Mouse (Mus musculus) liver, postnatal 0 days (tissue): ENCODE results near the gene Rab20. TPM values are rescaled to one million over a fixed set of nuclear protein-coding genes. Genes with fewer than 3 reads are reported as not detected.

Experiments used
- ATAC-seq: fragments of 200-750 bp; cut with Nextera tagmentation; 2 replicates; pipeline ENCODE4 v1.8.0; 2017; ENCODE audit warnings: mild to moderate bottlenecking, moderate library complexity
- DNase-seq: peaks from one replicate; pipeline ENCODE4 v3.0.0-alpha.2; 2016
- H3K27ac ChIP-seq: fragments of 300-500 bp; sonication (generic); 2 replicates; pipeline ENCODE4 v1.5.1; 2014; ENCODE audit warnings: antibody characterized with exemption, moderate library complexity, mild to moderate bottlenecking, low read depth
- H3K27me3 ChIP-seq: fragments of 300-500 bp; sonication (generic); 2 replicates; pipeline ENCODE4 v1.6.1; 2014; ENCODE audit warnings: low read length, control low read depth, mixed read lengths; ENCODE audit not compliant: insufficient read depth
- H3K36me3 ChIP-seq: fragments of 300-500 bp; sonication (generic); replicated peaks from 2 replicates; pipeline ENCODE4 v1.6.1; 2014; ENCODE audit warnings: mild to moderate bottlenecking, control low read depth, low read length, moderate library complexity, mixed read lengths; ENCODE audit not compliant: insufficient read depth
- H3K4me1 ChIP-seq: fragments of 300-500 bp; sonication (generic); 2 replicates; pipeline ENCODE4 v1.6.1; 2014; ENCODE audit warnings: antibody characterized with exemption, mild to moderate bottlenecking, control low read depth; ENCODE audit not compliant: insufficient read depth
- H3K4me2 ChIP-seq: fragments of 300-500 bp; sonication (generic); 2 replicates; pipeline ENCODE4 v1.6.1; 2014; ENCODE audit warnings: low read depth, mild to moderate bottlenecking, low read length, moderate library complexity, mixed read lengths
- H3K4me3 ChIP-seq: fragments of 300-500 bp; sonication (generic); 2 replicates; pipeline ENCODE4 v1.5.1; 2014; ENCODE audit warnings: low read depth, low read length
- H3K9ac ChIP-seq: fragments of 300-500 bp; sonication (generic); replicated peaks from 2 replicates; pipeline ENCODE4 v1.6.1; 2014; ENCODE audit warnings: mild to moderate bottlenecking, moderate library complexity
- H3K9me3 ChIP-seq: fragments of 300-500 bp; sonication (generic); 2 replicates; pipeline ENCODE4 v1.6.1; 2016; ENCODE audit warnings: mild to moderate bottlenecking, control low read depth, low read length, mixed read lengths
- CTCF ChIP-seq: sonication (generic); IDR thresholded peaks from 2 replicates; pipeline ENCODE4 v1.5.1; 2016; ENCODE audit warnings: antibody characterized with exemption, low read depth
- EP300 ChIP-seq: IDR thresholded peaks from 2 replicates; pipeline ENCODE4 v1.6.1; 2016; ENCODE audit warnings: antibody characterized with exemption, low read depth, mild to moderate bottlenecking
- WGBS: fragments of 180-500 bp; shearing (Covaris S2); extraction: QIAGEN DNeasy Blood & Tissue Kit; methylation state at CpG from one replicate; pipeline ENCODE4 v1.1.7; 2014; ENCODE audit not compliant: insufficient replicate concordance; 5-methylcytosine and 5-hydroxymethylcytosine counted together
- polyA plus RNA-seq: library from polyadenylated mRNA; unstranded; fragments of >200 nt; fragmentation: Nextera tagmentation; extraction: Ambion mirVana; gene quantifications from 2 replicates; pipeline ENCODE4 v1.2.1, GENCODE M21; 2015

The Rab20 gene
- polyA plus RNA-seq, 1 experiment from 2014 or later: 10.7 TPM

- 0 out of 2 replicates have a peak, but pooled peaks cover 2% of the 10 kb centered on the region for H3K9me3 ChIP-seq
- no peak overlapping the region for H3K27ac ChIP-seq
- no peak for TF ChIP-seq EP300
- no peak for TF ChIP-seq CTCF
- H3K4me1 ChIP-seq: peaks cover 40% of the 10 kb centered on the region
- ATAC-seq: no peak
- 0 out of 2 replicates have a peak, but pooled peaks cover 2% of the 10 kb centered on the region for H3K36me3 ChIP-seq
- no peak overlapping the region for H3K9ac ChIP-seq
- no peak overlapping the region for H3K4me2 ChIP-seq
- no peak for DNase-seq
- no peak overlapping the region for H3K4me3 ChIP-seq
- WGBS: 75% methylated on average over 4 of the region's 4 CpGs
- H3K27me3 ChIP-seq: no peaks in the 10 kb centered on the region
These were observed 15.9 kb downstream of the Rab20 start for GRCm38 (mm10) chr8:11462641-11463040.

GRCm38 (mm10) chr8:11461847-11462246 lies 16.7 kb downstream of the Rab20 start:
- TF ChIP-seq EP300: no peak
- no peak for TF ChIP-seq CTCF
- Histone ChIP-seq H3K9ac (no peak overlapping the region), H3K27me3 (no peaks in the 10 kb centered on the region), H3K27ac (peak overlapping the region; percentile 3; the same call in 1 of the 2 replicates), H3K4me2 (no peak overlapping the region), H3K4me3 (no peak overlapping the region), H3K36me3 (no peaks in the 10 kb centered on the region), H3K9me3 (no peaks in the 10 kb centered on the region), H3K4me1 (peaks cover 45% of the 10 kb centered on the region)
- ATAC-seq: no peak
- WGBS: 70% methylated on average over 2 of the region's 2 CpGs
- no peak for DNase-seq

- TF ChIP-seq CTCF: no peak
- no peak for TF ChIP-seq EP300
- peak; percentile 57 for DNase-seq
These were observed 17.6 kb downstream of the Rab20 start for GRCm38 (mm10) chr8:11460934-11461333.

DNA sequence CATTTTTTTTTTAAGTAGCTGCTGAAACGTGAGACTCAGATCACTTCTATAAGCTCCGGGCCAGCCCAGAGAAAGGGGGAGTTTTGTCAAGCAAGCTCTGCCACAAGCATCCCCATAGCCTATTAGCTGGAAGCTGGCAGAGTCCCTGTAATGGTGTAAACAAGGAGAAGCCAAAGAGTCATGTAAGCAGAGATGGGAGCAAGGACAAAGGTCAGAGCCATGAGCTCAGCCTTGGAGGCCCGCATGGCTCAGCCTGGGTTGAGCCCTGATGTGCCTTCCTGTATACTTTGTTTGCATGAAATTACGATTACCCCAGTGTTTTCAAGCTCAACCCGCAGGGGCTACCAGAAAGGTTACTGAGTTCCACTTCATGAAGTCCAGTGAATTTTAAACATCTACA lies 19.5 kb downstream of the Rab20 start:
- Histone ChIP-seq H3K4me1 (peaks cover 40% of the 10 kb centered on the region), H3K4me2 (peak overlapping the region; percentile 53), H3K27ac (peak overlapping the region; percentile 90), H3K9me3 (no peaks in the 10 kb centered on the region), H3K4me3 (no peak overlapping the region), H3K36me3 (no peaks in the 10 kb centered on the region), H3K9ac (peak overlapping the region; percentile 41; the same call in 1 of the 2 replicates), H3K27me3 (no peaks in the 10 kb centered on the region)
- 46% methylated on average over 5 of the region's 5 CpGs for WGBS
- DNase-seq: peak; percentile 43
- no peak for TF ChIP-seq CTCF
- no peak for TF ChIP-seq EP300
- peak; percentile 87 for ATAC-seq

More at GRCm38 (mm10) chr8:11460934-11461333, 17.6 kb downstream of the Rab20 start:
- Histone ChIP-seq H3K36me3 (no peaks in the 10 kb centered on the region), H3K4me2 (no peak overlapping the region), H3K9ac (no peak overlapping the region), H3K27ac (peak overlapping the region; percentile 3; the same call in 1 of the 2 replicates), H3K9me3 (no peaks in the 10 kb centered on the region), H3K4me1 (peaks cover 45% of the 10 kb centered on the region), H3K27me3 (no peaks in the 10 kb centered on the region), H3K4me3 (no peak overlapping the region)
- ATAC-seq: no peak
- 29% methylated on average over 2 of the region's 2 CpGs for WGBS

DNA sequence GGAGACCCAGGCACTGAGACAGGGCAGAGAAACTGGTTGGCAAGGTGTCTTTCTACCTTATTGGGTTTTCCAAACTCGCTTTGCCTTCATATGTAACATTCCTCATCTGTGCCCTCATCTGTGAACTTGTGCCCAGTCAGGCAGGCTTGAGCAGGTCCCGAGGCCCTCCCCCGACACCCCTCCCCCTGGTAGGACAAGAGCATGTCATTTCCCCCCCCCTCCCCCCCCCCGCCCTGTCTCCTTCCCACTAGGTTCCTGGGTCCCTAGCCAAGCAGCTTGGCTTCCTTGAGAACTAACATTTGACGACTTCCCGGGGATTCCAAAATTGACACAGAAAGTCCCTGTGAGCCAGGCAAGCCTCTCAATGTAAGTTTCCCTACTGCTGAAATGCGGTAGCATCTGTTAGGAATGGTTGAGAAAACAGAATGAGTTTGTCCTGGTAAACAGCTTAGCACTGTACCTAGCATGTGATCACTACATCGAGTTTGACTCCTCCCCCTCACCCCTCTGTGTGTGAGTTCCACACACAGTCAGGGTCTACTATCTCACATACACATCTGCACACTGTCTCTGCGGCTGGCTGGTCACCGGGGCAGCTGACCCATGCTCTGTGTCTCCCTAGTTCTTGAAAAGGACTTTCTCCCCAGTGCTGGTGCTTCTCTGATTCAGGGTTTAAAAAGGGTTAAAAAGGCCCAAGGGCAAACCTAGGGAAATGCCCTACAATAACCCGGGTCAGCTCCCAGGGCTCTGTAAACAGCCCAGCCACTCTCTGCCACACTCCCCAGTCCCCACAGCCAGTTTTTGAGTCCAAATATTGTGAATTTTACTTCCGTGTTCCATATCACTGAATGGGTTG lies 20.3 kb downstream of the Rab20 start:
- 27% methylated on average over 11 of the region's 12 CpGs for WGBS
- ATAC-seq: peak; percentile 88
- H3K9ac ChIP-seq: peak overlapping the region; percentile 41
- no peak overlapping the region for H3K4me3 ChIP-seq
- H3K4me2 ChIP-seq: peak overlapping the region; percentile 53
- peak overlapping the region; percentile 90 for H3K27ac ChIP-seq
- H3K36me3 ChIP-seq: 0 out of 2 replicates have a peak, but pooled peaks cover 3% of the 10 kb centered on the region
- TF ChIP-seq EP300: no peak
- TF ChIP-seq CTCF: no peak
- H3K9me3 ChIP-seq: no peaks in the 10 kb centered on the region
- H3K4me1 ChIP-seq: peaks cover 37% of the 10 kb centered on the region
- DNase-seq: peak; percentile 53
- H3K27me3 ChIP-seq: no peaks in the 10 kb centered on the region

GRCm38 (mm10) chr8:11457278-11457677 lies 21.2 kb downstream of the Rab20 start:
- H3K27me3 ChIP-seq: no peaks in the 10 kb centered on the region
- H3K9ac ChIP-seq: peak overlapping the region; percentile 39; the same call in 1 of the 2 replicates
- peaks cover 31% of the 10 kb centered on the region for H3K4me1 ChIP-seq
- no peak overlapping the region for H3K4me2 ChIP-seq
- no peak for TF ChIP-seq CTCF
- no peak for TF ChIP-seq EP300
- DNase-seq: no peak
- no peaks in the 10 kb centered on the region for H3K9me3 ChIP-seq
- no peak overlapping the region for H3K4me3 ChIP-seq
- no peak for ATAC-seq
- peak overlapping the region; percentile 90 for H3K27ac ChIP-seq
- 0 out of 2 replicates have a peak, but pooled peaks cover 3% of the 10 kb centered on the region for H3K36me3 ChIP-seq
- 79% methylated on average over 3 of the region's 3 CpGs for WGBS
